Mouse (Mus musculus) left cerebral cortex, postnatal 10 days (tissue): ENCODE results near the gene Jpt2. TPM values are rescaled to one million over a fixed set of nuclear protein-coding genes. Genes with fewer than 3 reads are reported as not detected.

Source experiments
- DNase-seq, 2 experiments: peaks; one replicate each; pipeline ENCODE4 v3.0.0; 2021 to 2022; ENCODE audit warnings: low spot score in 2 of 2, mixed read lengths in 1 of 2; ENCODE audit errors: extremely low spot score in 1 of 2
- intact Hi-C: fragments of 180-260 bp; cut with DNase I; formaldehyde crosslinking; loops from one replicate; pipeline ENCODE4 v1.15.1; 2025
- total RNA-seq, 2 experiments: library from RNA; stranded (reverse); gene quantifications; 2 replicates each; pipeline ENCODE4 v1.2.3; 2021

Gene Jpt2
- total RNA-seq, 2 experiments from 2014 or later: 11.9 to 13.1 TPM

DNA sequence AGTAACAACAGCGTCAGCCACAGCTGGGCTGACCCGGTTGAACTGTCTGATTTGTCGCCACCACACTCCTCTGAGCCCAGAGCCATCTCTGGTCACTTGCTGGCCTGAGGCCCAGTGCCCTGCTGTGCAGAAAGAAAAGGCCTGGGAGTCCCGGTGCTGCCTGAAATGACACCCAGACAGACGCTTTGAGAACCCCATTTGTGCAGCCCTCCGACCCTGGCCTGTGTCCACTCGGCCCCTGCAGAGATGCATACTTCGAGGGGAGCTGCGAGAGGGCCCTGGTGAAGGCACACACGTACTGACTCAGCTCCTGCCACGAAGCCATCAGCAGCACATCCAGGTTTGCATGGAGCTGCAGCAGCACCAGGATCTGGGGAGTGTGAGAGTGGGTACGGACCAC is 67.7 kb downstream of the Jpt2 start:
- intact Hi-C loops: no loop called here
- DNase-seq: peak in 1 of 2 experiments; percentile 36

DNA sequence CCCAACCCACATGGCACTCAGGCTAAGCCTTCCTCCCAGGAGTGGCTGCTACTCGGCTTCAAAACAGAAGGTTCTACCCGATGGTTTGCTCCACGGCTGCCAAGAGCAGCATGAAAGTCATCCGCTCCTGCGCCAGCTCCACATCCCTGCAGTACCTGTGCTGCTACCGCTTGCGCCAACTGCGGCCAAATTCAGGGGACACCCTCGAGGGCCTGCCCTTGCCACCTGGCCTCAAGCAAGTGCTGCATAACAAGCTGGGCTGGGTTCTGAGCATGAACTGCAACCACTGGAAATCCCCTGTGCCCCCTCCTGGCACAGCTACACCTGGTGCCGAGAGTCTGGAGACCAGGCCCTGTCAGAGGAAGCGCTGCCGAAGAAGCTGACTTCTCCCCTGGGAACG is 69.2 kb downstream of the Jpt2 start:
- intact Hi-C loops: no loop called here
- DNase-seq: peak in 1 of 2 experiments; percentile 33

DNA sequence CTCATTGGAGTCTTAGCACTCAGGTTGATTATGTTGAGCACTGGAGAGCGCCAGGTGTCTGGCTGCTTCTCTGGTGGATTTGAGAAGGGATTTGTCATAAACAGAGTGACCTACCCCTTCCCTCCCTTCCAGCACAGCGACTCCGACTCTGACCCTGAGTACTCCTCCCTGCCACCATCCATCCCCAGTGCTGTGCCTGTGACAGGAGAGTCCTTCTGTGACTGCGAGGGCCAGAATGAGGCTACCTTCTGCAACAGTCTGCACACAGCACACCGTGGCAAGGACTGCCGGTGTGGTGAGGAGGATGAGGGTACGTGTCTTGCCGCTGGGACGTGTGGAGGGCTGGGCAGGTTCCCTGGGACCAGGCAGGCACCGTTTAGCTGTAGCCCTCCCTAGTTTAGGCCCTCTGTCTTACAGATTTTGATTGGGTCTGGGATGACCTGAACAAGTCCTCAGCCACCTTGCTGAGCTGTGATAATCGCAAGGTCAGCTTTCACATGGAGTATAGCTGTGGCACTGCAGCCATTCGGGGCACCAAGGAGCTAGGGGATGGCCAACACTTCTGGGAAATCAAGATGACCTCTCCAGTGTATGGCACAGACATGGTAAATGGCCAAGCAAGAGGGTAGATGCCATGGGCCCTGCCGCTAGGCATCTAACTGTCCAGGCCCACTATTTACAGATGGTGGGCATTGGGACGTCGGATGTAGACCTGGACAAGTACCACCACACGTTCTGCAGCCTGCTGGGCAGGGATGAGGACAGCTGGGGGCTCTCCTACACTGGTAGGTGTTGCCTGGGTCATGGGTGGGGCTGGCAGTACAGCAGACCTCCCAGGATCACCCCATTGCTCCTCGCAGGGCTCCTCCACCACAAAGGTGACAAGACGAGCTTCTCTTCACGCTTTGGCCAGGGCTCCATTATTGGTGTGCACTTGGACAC is 70.1 kb downstream of the Jpt2 start:
- intact Hi-C loops: no loop called here
- no peak for DNase-seq

DNA sequence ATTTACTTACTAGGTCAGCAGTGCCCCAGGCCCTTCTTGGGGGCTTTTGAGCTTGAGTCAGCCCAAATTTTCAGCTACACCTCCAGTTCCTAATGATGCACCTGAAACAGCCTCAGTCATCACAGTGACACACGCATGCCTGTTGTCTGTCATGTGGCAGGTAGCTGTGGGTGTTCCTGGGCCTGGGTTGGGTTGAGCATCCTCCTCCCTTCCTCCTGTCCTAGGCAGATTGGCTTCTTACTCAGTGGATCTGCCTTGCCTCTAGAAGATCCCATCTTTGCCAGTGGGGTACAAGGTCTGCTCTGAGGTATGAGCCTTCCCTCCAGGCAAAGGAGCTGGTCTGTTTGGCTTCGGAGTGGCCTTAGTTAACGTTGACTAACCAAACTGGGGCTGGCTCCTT is 71.6 kb downstream of the Jpt2 start:
- intact Hi-C loops: no loop called here
- DNase-seq: no peak

Other genes with a start within 250 kb of the Jpt2 start
- gene Rnf151, start 242.6 kb downstream of the Jpt2 start, total RNA-seq: under 1 TPM in 1 of 2 experiments, not detected in 1; 0.69 TPM
- 100 to 1,000 TPM; 575 to 607 TPM for gene Rps2, start 242.6 kb downstream of the Jpt2 start, total RNA-seq
- 100 to 1,000 TPM; 156 to 176 TPM for gene Ndufb10, start 236.2 kb downstream of the Jpt2 start, total RNA-seq
- gene Rpl3l, start 232.9 kb downstream of the Jpt2 start, total RNA-seq: under 1 TPM; 0.43 to 0.49 TPM
- 10 to 100 TPM; 44.2 to 47.8 TPM for gene Msrb1, start 224.0 kb downstream of the Jpt2 start, total RNA-seq
- gene Hs3st6, start 207.7 kb downstream of the Jpt2 start, total RNA-seq: under 1 TPM in 1 of 2 experiments, not detected in 1; 0.49 TPM
- gene Meiob, start 156.4 kb downstream of the Jpt2 start, total RNA-seq: not detected
- 100 to 1,000 TPM in 1 of 2 experiments, 10 to 100 TPM in 1; 92.4 to 102 TPM for gene Hagh, start 120.5 kb downstream of the Jpt2 start, total RNA-seq
- 10 to 100 TPM; 14.8 to 16.5 TPM for gene Fahd1, start 110.3 kb downstream of the Jpt2 start, total RNA-seq
- gene Igfals, start 94.7 kb downstream of the Jpt2 start, total RNA-seq: under 1 TPM; 0.17 to 0.32 TPM
- 10 to 100 TPM; 37.8 to 40.2 TPM for gene Nubp2, start 74.3 kb downstream of the Jpt2 start, total RNA-seq
- gene Spsb3, start 74.0 kb downstream of the Jpt2 start, total RNA-seq: 10 to 100 TPM; 48.0 to 48.3 TPM
- 10 to 100 TPM; 53.9 to 56.6 TPM for gene Eme2, start 65.6 kb downstream of the Jpt2 start, total RNA-seq
- gene Mrps34, start 65.6 kb downstream of the Jpt2 start, total RNA-seq: 10 to 100 TPM; 58.4 to 64.8 TPM
- 10 to 100 TPM; 42.2 to 43.5 TPM for gene Nme3, start 64.2 kb downstream of the Jpt2 start, total RNA-seq
- 100 to 1,000 TPM; 288 to 297 TPM for gene Mapk8ip3, start 23.7 kb downstream of the Jpt2 start, total RNA-seq
- gene Cramp1l, start 55.1 kb upstream of the Jpt2 start, total RNA-seq: 10 to 100 TPM; 24.0 to 25.0 TPM
- 10 to 100 TPM; 25.4 to 28.9 TPM for gene Ift140, start 55.4 kb upstream of the Jpt2 start, total RNA-seq
- 1 to 10 TPM; 7.2 to 7.8 TPM for gene Tmem204, start 122.9 kb upstream of the Jpt2 start, total RNA-seq
- gene Telo2, start 155.3 kb upstream of the Jpt2 start, total RNA-seq: 10 to 100 TPM; 35.4 to 41.1 TPM
- gene Ptx4, start 160.1 kb upstream of the Jpt2 start, total RNA-seq: 1 to 10 TPM; 2.0 to 2.3 TPM
- 10 to 100 TPM; 44.6 to 44.9 TPM for gene Clcn7, start 172.7 kb upstream of the Jpt2 start, total RNA-seq
- gene Ccdc154, start 201.8 kb upstream of the Jpt2 start, total RNA-seq: not detected
- not detected for gene Gm38655, start 214.8 kb upstream of the Jpt2 start, total RNA-seq
- gene BC003965, start 223.9 kb upstream of the Jpt2 start, total RNA-seq: 10 to 100 TPM; 17.6 to 17.9 TPM
- gene Unkl, start 227.7 kb upstream of the Jpt2 start, total RNA-seq: 10 to 100 TPM; 31.8 to 32.3 TPM